Mouse (Mus musculus) left cerebral cortex, postnatal 4 days (tissue): ENCODE data around the gene Ube2t. TPM values are rescaled to one million over a fixed set of nuclear protein-coding genes. Genes with fewer than 3 reads are reported as not detected.

Experiments
- DNase-seq: peaks from one replicate; pipeline ENCODE4 v3.0.0-alpha.2; 2022
- intact Hi-C: fragments of 180-260 bp; cut with DNase I; formaldehyde crosslinking; loops from one replicate; pipeline ENCODE4 v1.15.1; 2025
- total RNA-seq, 2 experiments: library from RNA; stranded (reverse); gene quantifications; 2 replicates each; pipeline ENCODE4 v1.2.3; 2021

The Ube2t gene
- 1 to 10 TPM; 2.3 to 3.0 TPM for total RNA-seq

DNA sequence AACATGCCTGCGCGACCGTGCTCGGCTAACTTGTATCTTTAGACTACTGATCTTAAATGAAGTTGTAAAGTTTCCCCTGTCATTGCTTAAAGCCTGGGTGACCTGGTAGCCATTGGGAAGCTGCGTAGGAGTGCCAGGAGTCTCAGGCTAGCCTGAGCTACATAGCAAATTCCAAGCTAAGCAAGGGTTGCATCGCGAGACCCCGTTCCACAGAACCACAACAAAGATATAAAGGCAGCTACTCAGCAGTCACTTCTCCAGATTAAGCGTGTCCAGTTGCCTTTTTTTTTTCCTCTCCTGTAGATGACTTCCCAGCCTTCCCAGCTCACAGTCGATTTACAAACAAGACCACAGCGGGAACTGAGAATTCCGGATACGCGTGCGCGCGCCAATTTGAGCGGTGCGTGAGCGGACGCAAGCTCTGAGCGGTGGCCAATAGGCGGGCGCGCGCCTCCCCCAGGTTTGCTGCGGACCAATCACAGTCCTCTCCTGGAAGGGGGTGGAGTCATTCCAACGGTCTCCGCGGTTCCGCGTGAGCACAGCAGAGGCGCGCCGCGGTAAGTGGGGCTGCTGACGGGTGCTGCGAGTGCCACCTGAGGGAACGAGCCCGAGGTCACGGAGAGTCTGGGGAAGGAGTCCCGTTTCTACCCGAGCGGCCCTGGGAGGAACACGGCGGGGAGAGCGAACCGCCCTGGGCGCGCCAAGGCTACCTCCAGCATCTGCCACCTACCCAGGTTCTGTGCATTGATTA, at the start of gene Ube2t:
Gene Ube2t (plus strand): TSS at position 513 of the 751 bp plus-strand sequence.
- DNase-seq: peak; percentile 97
- intact Hi-C loops: no loop called here

DNA sequence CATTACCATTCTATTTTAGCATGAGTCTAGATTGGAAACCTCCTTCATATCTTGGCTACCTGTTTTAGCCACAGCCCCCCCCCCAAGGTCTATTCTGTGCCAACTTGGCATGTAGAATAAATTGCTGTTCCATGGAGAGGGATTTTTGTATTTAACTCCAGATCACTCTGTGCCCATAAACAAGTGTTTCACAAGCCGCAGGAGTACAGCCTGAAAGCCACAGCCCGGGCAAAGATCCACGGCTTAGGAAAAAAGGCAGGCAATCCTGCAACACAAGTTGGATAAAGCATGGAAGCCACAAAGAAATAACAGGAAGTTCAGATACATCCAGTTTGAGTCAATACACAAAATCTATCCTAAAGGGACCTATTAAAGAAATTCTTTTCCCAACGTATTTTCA, 48.8 kb upstream of the Ube2t start:
- peak; percentile 12 for DNase-seq
- intact Hi-C loops: no loop called here

DNA sequence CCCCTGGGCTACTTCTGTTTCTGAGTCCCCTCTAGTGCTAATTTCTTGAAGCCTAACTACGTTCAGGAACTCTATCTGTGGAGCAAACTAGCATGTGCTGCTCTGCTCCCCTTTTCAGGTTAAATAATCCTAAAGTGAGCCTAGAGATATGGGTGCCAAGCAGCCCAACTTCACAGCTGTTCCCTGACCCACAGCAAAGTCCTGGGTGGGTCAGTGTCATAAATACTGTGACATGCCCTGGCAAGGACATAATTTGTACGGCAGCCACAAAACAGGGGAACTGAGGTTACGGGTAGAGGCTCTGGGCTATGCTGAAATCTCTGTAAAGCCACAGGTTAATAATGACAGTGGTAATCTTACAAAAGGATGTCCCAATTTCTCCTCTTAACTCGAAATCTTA, 46.9 kb upstream of the Ube2t start:
- DNase-seq: no peak
- intact Hi-C loops: no loop called here

DNA sequence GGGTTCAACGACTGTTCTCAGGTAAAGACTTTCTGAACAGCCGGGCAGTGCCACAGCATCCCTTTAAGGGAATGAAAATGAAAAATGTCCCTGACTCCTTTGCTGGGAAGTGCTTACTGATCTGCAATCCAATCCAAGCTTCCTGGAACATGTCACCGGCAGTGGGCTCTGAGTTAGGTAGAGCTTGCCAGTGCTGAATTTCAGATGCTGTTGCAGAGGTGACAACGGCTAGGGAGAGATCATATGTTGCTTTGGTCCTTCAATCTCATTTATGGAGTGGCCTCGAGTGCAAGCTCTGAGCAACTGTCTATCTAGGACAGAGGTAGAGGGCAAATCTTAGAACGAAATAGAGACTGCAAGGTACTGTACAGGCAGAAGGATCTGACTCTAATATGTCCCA, 43.4 kb upstream of the Ube2t start:
- intact Hi-C loops: no loop called here
- DNase-seq: no peak

DNA sequence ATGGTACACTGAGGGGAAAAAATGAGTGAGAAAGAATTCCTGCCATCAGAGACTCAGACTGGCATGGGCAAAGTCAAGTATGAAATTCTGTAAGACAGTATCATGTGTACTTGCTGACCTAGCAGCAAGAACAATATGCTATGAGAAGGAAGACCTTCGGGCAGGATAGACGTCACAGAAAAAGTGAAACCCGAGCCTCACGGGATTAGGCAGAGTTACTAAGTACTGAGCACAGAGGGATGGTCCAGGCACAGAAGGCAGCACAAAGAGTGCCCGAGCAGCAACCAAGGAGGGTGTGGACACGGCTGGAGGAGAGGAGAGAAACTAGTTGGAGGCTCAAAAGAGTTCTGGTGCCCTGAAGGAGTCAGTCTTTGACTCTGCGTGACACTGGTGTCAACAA, 29.9 kb upstream of the Ube2t start:
- no peak for DNase-seq
- intact Hi-C loops: no loop called here

DNA sequence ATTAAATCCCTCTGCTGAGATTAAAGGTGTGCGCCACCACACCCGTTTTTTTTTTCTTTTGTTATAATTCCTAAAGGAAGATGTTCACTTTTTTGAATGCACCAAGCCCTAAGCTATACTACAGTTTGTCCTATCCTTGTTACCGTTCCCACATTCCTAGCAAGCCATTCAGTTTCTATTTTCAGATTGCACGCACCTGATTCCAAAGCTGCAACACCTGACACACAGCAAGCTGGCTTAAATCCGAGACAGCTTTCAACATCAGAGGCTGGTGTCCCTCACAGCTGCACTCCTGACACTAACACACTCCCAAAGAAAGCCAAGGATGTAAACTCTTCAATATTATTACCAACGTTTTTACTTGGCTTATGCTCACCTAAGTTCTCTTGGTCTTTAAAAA, 26.0 kb upstream of the Ube2t start:
- no peak for DNase-seq
- intact Hi-C loops: no loop called here

DNA sequence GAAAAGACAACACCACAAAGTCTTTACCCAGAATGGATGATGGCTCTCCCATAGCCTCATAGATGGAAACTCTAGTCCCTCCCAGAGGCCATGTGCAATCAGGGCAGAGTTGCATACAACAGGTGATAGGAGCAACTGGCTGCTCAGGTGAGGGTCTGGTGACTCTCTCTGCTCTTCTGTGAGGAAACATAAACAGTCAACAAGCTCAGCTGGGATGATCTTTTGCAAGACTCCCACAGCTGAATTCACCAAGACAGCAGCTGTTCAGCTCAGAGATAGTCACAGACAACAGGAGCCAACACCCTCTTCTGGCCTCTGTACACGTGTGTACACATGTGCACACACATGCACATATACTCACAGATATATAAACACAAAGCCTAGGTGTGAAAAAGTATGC, 24.1 kb upstream of the Ube2t start:
- DNase-seq: no peak
- intact Hi-C loops: no loop called here

DNA sequence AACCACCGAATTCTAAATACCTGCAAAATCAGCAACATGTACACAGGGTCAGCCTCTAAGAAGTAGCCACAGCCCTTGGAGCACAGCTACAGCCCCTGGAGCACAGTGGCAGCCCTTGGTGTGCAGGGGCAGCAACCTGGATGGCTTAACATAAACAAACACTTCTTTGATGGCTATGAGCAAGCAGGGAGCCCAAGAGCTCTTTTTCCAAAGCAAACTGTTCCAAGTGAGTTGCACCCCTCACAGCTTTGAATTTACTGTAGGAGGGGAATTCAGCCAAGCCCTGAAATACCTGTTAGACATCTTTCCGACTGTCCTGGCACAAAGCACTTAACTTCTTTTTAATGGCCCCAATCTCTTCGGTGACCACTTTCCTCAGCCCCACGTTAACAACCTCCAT, 21.5 kb upstream of the Ube2t start:
- intact Hi-C loops: no loop called here
- DNase-seq: no peak

DNA sequence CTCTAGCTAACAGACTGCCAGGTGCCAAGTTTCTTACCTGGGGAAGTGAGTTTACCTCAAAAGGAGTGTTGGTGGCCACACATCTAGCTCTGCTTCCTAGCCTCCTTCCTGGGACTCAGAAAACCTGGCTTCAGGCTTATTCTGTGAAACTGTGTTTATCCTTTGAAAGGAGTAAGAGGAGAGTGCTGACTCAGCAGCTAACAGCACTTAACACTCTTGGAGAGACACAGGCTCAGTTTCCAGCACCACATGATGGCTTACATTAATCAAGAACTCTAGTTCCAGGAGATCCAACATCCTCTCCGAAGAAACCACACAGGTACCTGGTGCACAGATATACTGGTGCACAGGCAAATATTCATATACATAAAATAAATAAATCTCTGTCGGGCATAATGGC, 19.5 kb upstream of the Ube2t start:
- no peak for DNase-seq
- intact Hi-C loops: no loop called here

DNA sequence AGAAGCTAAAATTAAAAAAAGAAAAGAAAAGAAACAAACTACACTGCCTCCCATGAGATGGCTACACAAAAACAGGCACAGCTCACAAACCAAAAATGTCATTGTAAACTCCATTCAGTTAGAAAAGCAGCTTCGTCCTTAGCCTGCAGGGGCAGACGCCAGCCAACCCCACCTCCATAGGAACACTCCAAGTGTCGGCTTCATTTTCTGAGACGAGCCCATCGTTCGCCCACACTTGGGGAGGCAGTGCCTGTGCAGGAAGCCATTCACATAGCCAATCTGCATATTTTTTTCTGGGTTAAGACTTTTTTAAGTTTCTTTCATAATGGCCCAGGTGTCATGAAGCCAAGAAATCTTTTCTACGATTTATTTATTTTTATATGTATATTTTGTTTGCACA, 14.8 kb upstream of the Ube2t start:
- no peak for DNase-seq
- intact Hi-C loops: no loop called here

DNA sequence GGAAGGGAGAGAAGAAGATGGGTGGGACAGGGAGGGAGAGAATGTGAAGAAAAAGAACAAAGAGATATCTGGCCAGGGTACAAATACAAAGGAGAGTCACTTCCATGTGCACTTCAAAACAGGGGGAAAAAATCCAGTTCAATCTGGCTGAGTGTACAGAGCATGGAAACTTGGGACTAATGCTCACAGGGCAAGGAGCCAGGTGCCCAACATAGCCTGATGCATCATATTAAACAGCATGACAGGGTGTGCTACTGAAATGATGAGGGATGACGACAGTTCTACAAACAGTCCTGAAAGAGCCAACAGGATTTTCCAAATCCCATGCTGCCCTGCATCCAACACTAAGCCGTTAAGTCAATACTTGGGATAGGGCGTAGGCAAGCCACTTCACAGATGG, 12.4 kb upstream of the Ube2t start:
- intact Hi-C loops: no loop called here
- DNase-seq: peak; percentile 39

DNA sequence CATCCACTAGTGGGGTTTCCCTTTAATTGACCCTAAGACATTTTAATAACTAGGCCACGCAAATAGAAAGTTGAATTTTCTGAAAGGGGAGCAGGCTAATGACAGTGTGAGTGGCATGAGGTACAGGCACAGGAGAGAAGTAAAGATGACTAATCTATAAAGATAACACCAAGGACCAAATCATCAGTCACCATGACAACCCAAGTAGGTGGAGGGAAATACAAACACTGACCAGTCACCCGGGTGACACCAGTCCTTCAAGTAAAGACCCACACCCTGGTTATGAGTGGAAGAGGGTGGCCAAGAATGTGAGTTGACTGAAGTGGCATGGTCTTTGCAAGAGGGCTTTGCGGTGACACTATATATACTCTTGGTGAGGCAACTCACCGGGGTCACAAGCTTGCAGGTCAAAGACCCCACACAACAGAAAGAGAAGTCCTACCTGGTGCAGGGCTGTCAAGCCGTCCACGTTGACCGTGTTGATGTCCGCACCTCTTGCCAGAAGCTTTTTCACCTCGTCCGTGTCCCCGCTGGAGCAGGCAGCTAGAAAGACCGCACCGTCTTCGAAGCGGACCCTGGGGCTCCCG, 7.2 kb upstream of the Ube2t start:
- intact Hi-C loops: no loop called here
- no peak for DNase-seq

DNA sequence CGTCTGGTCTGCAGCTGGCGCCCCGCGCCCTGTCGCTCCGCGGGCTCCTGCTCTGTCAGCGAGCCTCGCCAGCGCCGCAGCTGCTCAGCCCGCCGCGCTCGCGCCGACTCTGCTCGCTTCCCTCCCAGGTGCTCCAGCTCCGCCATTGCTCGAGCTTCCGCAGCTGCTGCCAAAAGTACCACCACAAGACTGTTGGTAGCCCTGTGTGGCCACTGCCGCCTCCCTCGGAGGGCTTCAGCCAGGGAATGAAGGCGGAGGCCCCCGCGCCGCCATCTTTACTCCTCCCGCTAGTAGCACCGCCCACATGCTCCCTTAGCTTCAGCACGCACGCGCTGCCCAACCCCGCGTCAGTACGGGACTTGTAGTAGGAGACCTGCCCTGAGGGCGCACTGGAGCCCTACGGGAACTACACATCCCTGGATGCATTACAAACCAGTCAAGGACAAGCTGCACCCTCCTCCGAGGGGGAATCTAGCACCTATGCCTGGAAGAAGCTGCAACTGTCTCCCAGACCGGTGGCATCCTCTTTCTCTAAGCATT, 6.7 kb upstream of the Ube2t start, which contains the start of gene Ppp1r12b:
Gene Ppp1r12b (minus strand): TSS at position 306 of the 540 bp plus-strand sequence.
- peak; percentile 99 for DNase-seq
- intact Hi-C loops: no loop called here

DNA sequence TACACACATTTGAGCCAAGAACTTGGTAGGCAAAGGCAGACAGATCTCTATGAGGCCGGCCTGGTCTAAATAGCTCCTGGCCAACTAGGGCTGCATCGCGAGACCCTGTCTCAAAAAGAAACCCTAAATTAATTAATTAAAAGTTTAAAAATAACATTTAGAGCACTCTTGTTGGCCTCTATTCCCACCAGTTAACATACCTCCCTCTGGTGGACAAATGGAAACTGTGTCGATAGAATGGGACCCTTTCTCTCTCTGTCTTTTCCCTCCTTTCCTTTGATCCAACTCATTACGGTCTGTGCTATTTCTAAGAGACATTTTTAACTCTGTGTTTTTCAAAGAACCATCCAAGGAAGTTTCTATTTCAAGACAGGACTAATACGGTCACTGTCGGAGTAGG, 1.7 kb upstream of the Ube2t start:
- no peak for DNase-seq
- intact Hi-C loops: no loop called here

DNA sequence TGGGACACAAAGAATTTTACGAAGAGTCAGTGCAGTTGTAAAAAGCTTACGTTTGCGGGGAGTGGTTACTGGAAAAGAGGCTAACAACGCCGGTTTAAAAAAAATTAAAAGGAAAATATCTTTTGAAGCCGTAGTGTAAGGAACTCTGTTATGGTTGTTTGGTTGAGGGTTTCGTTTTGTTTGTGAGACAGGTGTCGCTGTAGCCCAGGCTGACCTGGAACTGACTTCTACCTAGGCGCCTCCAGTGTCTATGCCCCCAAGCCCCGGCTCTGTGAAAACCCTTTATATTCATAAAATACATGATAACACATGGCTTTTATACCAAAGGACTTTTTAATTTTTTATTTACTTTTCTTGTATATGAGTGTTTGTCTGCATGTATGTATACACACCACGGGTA, 456 bp downstream of the Ube2t start:
- no peak for DNase-seq
- intact Hi-C loops: no loop called here

DNA sequence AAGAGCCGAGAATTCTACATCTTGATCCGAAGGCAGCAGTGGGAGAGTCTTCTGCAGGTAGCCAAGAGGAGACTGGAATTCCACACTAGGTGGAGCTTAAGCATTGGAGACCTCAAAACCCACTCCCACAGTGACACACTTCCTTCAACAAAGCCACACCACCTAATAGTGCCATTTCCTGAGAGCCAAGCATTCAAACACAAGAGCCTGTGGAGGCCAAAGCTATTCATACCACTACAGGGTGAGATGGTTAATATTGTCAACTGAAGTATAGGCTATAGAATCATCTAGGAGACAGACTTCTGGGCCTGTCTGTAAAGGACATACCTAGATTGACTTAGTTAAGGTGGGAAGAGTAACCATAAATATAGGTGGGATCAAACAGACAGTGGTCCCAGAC, 3.1 kb downstream of the Ube2t start:
- DNase-seq: no peak
- intact Hi-C loops: no loop called here

DNA sequence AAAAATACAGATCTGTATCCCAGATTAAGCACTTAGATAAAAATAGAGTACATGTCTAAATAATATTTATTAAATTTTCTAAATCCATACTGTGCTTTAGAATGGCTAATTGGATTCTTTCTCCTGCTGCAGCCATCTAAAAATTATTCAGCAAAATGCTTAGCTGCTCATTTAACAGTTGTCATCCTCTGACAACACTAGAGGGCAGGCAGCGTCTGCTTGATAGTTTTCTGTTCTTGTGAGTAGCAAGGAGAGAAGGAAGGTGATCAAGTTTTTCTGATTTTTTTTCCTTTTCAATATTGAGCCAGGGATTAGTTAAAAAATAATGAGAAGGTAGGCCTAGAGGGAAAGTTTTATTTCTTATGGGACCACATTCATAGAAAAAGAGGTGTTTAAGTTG, 10.6 kb downstream of the Ube2t start:
- DNase-seq: no peak
- intact Hi-C loops: no loop called here

DNA sequence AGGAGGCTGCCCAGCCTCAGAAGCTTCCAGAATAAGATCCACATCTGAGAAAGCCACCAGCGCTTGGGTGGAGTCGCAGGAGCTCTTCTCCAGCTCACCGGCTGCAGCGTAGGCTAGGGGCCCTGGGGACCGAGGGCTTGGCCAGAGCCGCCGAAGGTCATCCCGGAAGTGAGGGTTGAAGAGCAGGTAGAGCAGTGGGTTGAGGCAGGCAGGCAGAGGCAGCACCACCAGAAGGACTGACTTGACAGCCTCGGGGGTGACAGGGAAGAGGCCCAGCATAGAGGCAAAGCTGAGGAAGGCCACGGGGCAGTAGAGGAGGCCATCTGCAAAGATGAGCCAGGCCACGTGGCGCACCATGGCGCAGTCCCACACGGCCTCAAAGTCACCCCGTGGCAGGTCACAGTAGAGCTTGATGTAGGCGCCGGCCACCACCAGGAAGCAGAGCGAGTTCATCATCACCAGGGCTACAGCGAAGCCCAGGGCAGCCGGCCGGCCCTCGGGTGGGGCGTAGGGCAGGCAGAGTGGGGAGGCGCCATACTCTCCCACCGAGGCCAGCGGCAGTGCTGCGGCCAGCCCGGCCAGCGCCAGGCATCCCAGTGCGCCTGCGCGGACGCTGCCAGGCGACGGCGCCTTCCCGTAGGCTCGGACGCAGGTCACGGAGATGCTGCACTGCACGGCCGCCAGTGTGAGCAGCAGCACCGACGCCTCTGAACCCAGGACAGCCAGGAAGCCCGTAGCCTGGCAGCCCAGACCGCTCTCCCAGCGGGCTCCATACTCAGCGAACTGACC, 25.0 kb downstream of the Ube2t start:
- intact Hi-C loops: loop anchor here (5.0 kb wide), 1 partner anchor 125 kb away; no protein-coding TSS in a partner anchor
- peak; percentile 70 for DNase-seq

DNA sequence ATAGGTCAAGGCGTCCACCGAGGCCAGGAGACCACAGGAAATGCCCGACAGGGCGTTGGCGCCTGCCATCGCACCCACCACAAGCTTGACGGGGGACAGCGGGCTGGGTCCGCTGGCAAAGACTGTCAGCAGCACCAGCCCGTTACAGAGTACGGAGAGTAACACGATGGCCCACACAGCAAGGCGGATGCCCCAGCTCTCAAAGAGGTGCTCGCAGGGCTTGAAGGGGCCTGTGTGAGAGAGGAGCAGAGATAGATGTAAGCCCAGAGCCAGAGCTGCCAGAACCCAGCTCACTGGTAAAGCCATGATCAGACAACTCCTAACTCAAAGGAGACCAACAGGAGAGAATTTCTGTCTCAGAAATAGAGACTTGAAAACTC, 25.6 kb downstream of the Ube2t start:
- intact Hi-C loops: loop anchor here (5.0 kb wide), 1 partner anchor 124 kb away; no protein-coding TSS in a partner anchor
- no peak for DNase-seq

DNA sequence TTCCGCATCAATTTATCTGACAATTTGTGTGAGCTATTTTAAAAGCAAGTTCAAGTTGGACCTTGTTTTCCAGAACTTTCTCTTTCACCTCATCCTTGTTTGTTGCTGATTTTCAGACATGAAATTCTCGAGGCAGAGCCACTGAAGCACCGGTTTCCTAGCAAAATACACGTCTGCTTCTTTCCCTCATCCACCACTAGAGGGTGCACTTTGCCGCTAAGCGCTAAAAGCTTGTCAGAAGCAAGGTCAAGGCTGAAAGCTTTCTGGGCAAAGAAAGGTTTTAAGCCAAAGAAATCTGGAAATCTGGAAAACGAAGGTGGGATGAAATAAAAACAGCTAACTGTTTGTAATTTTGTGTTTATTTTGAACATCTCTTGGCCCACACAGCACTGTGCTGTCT, 27.0 kb downstream of the Ube2t start:
- intact Hi-C loops: loop anchor here (5.0 kb wide), 1 partner anchor 123 kb away; no protein-coding TSS in a partner anchor
- DNase-seq: peak; percentile 83

DNA sequence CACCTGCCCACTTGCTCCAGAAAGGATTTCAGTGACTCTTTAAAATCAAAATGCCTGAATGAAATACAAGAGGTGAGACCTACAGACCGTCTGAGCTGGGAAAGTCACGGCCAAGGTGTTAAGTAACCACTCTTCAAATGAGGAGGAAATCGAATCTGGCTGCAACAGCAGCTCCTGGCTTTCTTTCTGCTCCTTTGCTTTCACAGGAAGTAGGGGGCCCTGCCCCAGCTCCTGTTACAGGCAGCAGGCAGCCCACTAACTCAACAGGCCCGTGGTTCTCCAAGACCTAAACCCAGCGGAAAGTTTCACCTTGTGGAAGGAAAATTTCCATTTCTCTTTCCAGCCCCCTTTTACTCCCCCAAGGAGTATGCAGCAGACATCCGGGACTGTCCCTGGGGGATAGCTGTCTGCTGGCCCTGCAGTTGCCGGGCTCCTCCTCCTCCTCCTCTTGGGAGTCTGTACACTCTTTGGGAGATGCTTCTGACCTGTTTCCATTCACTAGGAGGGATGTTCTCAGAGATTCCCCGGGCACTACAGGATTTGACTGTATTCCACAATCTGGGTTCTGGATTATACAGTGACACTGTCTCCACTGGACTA, 29.8 kb downstream of the Ube2t start:
- DNase-seq: no peak
- intact Hi-C loops: no loop called here
